Mouse (Mus musculus) stomach, embryonic 16.5 days (tissue): ENCODE data around the gene Tmem260. TPM values are rescaled to one million over a fixed set of nuclear protein-coding genes. Genes with fewer than 3 reads are reported as not detected.

Experiments
- ATAC-seq: fragments of 200-750 bp; cut with Nextera tagmentation; 2 replicates; pipeline ENCODE4 v1.8.0; 2017; ENCODE audit warnings: moderate number of reproducible peaks, moderate TSS enrichment; ENCODE audit not compliant: insufficient read depth, low FRiP score
- H3K27ac ChIP-seq: fragments of 300-500 bp; sonication (generic); 2 replicates; pipeline ENCODE4 v1.5.1; 2014; ENCODE audit warnings: low read length
- H3K27me3 ChIP-seq: fragments of 300-500 bp; sonication (generic); 2 replicates; pipeline ENCODE4 v1.6.1; 2014; ENCODE audit warnings: low read length, control low read depth, mixed read lengths; ENCODE audit not compliant: control insufficient read depth, insufficient read depth
- H3K36me3 ChIP-seq: fragments of 300-500 bp; sonication (generic); 2 replicates; pipeline ENCODE4 v1.6.1; 2014; ENCODE audit warnings: low read length; ENCODE audit not compliant: control insufficient read depth, insufficient read depth
- H3K4me1 ChIP-seq: fragments of 300-500 bp; sonication (generic); 2 replicates; pipeline ENCODE4 v1.6.1; 2014; ENCODE audit warnings: low read length, control low read depth, mixed read lengths; ENCODE audit not compliant: control insufficient read depth, insufficient read depth
- H3K4me2 ChIP-seq: fragments of 300-500 bp; sonication (generic); 2 replicates; pipeline ENCODE4 v1.6.1; 2014; ENCODE audit warnings: low read depth, low read length, mixed read lengths
- H3K4me3 ChIP-seq: fragments of 300-500 bp; sonication (generic); replicated peaks from 2 replicates; pipeline ENCODE4 v1.5.1; 2014; ENCODE audit warnings: mild to moderate bottlenecking, low read length
- H3K9ac ChIP-seq: fragments of 300-500 bp; sonication (generic); 2 replicates; pipeline ENCODE4 v1.6.1; 2014; ENCODE audit warnings: low read length
- H3K9me3 ChIP-seq: fragments of 300-500 bp; sonication (generic); replicated peaks from 2 replicates; pipeline ENCODE4 v1.6.1; 2016; ENCODE audit warnings: low read length, control low read depth; ENCODE audit not compliant: control insufficient read depth
- WGBS: fragments of 180-500 bp; shearing (Covaris S2); extraction: QIAGEN DNeasy Blood & Tissue Kit; methylation state at CpG from one replicate; pipeline ENCODE4 v1.1.7; 2014; 5-methylcytosine and 5-hydroxymethylcytosine counted together
- polyA plus RNA-seq: library from polyadenylated mRNA; unstranded; fragments of >200 nt; fragmentation: Nextera tagmentation; extraction: Ambion mirVana; gene quantifications from 2 replicates; pipeline ENCODE4 v1.2.1, GENCODE M21; 2015

Tmem260 gene
- polyA plus RNA-seq, 1 experiment from 2014 or later: 19.3 TPM

- Histone ChIP-seq H3K36me3 (0 out of 2 replicates have a peak, but pooled peaks cover 4% of the 10 kb centered on the region), H3K27ac (no peak overlapping the region), H3K4me3 (no peak overlapping the region), H3K4me2 (no peak overlapping the region), H3K4me1 (no peaks in the 10 kb centered on the region), H3K27me3 (no peaks in the 10 kb centered on the region), H3K9ac (no peak overlapping the region), H3K9me3 (no peaks in the 10 kb centered on the region)
- 57% methylated on average over 9 of the region's 9 CpGs for WGBS
- no peak for ATAC-seq
Measured at GRCm38 (mm10) chr14:48504566-48504950, 58.6 kb downstream of the Tmem260 start.

DNA sequence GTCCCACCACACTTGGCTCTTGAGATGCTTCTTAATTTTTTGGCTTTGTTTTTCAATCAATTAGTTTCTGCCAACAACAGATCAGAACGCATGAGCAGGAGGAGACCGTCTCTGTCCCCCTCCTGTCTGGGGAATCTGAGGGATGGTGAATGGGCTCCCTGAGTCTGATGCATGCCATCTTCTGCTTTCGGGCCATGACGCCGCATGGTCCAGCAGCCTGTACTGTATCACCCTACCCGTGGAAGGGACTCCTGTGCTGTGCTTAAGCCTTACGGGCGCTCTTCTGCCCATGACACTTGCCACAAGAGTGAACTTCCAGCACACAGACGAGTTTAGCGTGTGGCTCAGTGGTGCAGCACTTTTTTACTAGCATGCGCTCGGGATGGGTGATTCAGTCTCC, 59.7 kb downstream of the Tmem260 start:
- Histone ChIP-seq H3K4me2 (no peak overlapping the region), H3K36me3 (0 out of 2 replicates have a peak, but pooled peaks cover 6% of the 10 kb centered on the region), H3K9ac (no peak overlapping the region), H3K27me3 (no peaks in the 10 kb centered on the region), H3K27ac (no peak overlapping the region), H3K4me3 (no peak overlapping the region), H3K4me1 (no peaks in the 10 kb centered on the region), H3K9me3 (no peaks in the 10 kb centered on the region)
- 95% methylated on average over 12 of the region's 12 CpGs for WGBS
- ATAC-seq: no peak

- Histone ChIP-seq H3K36me3 (0 out of 2 replicates have a peak, but pooled peaks cover 6% of the 10 kb centered on the region), H3K4me1 (no peaks in the 10 kb centered on the region), H3K4me3 (no peak overlapping the region), H3K9me3 (no peaks in the 10 kb centered on the region), H3K9ac (no peak overlapping the region), H3K27ac (no peak overlapping the region), H3K4me2 (no peak overlapping the region), H3K27me3 (no peaks in the 10 kb centered on the region)
- WGBS: 68% methylated on average over 8 of the region's 8 CpGs
- no peak for ATAC-seq
Measured at GRCm38 (mm10) chr14:48507376-48507775, 61.5 kb downstream of the Tmem260 start.

- Histone ChIP-seq H3K4me3 (no peak overlapping the region), H3K4me2 (no peak overlapping the region), H3K9me3 (no peaks in the 10 kb centered on the region), H3K4me1 (no peaks in the 10 kb centered on the region), H3K9ac (no peak overlapping the region), H3K27ac (no peak overlapping the region), H3K27me3 (no peaks in the 10 kb centered on the region), H3K36me3 (0 out of 2 replicates have a peak, but pooled peaks cover 6% of the 10 kb centered on the region)
- no peak for ATAC-seq
- WGBS: 92% methylated on average over 5 of the region's 5 CpGs
Measured at GRCm38 (mm10) chr14:48509131-48509530, 63.2 kb downstream of the Tmem260 start.

- no peak for ATAC-seq
- Histone ChIP-seq H3K36me3 (0 out of 2 replicates have a peak, but pooled peaks cover 6% of the 10 kb centered on the region), H3K4me1 (no peaks in the 10 kb centered on the region), H3K9ac (no peak overlapping the region), H3K27me3 (no peaks in the 10 kb centered on the region), H3K4me3 (no peak overlapping the region), H3K9me3 (no peaks in the 10 kb centered on the region), H3K27ac (no peak overlapping the region), H3K4me2 (no peak overlapping the region)
- WGBS: 81% methylated on average over 12 of the region's 12 CpGs
Measured at GRCm38 (mm10) chr14:48513098-48513823, 67.3 kb downstream of the Tmem260 start.

GRCm38 (mm10) chr14:48513824-48514493, 68.0 kb downstream of the Tmem260 start:
- H3K27ac ChIP-seq: no peak overlapping the region
- H3K27me3 ChIP-seq: no peaks in the 10 kb centered on the region
- WGBS: 77% methylated on average over 12 of the region's 12 CpGs
- ATAC-seq: no peak
- H3K9ac ChIP-seq: no peak overlapping the region
- H3K4me1 ChIP-seq: no peaks in the 10 kb centered on the region
- no peaks in the 10 kb centered on the region for H3K9me3 ChIP-seq
- 0 out of 2 replicates have a peak, but pooled peaks cover 6% of the 10 kb centered on the region for H3K36me3 ChIP-seq
- H3K4me2 ChIP-seq: no peak overlapping the region
- no peak overlapping the region for H3K4me3 ChIP-seq

- no peak overlapping the region for H3K27ac ChIP-seq
- H3K4me2 ChIP-seq: no peak overlapping the region
- H3K9ac ChIP-seq: no peak overlapping the region
- H3K4me1 ChIP-seq: no peaks in the 10 kb centered on the region
- 0 out of 2 replicates have a peak, but pooled peaks cover 2% of the 10 kb centered on the region for H3K36me3 ChIP-seq
- 64% methylated on average over 7 of the region's 7 CpGs for WGBS
- ATAC-seq: no peak
- H3K27me3 ChIP-seq: no peaks in the 10 kb centered on the region
- H3K4me3 ChIP-seq: no peak overlapping the region
- H3K9me3 ChIP-seq: no peaks in the 10 kb centered on the region
Measured at GRCm38 (mm10) chr14:48514620-48515019, 68.7 kb downstream of the Tmem260 start.

- H3K4me3 ChIP-seq: no peak overlapping the region
- no peak for ATAC-seq
- 68% methylated on average over 8 of the region's 8 CpGs for WGBS
Measured at GRCm38 (mm10) chr14:48515538-48515937, 69.6 kb downstream of the Tmem260 start.

GRCm38 (mm10) chr14:48523361-48523760, 77.4 kb downstream of the Tmem260 start:
- WGBS: 38% methylated on average over 1 of the region's 1 CpGs

More at GRCm38 (mm10) chr14:48515538-48515937, 69.6 kb downstream of the Tmem260 start:
- Histone ChIP-seq H3K27ac (no peak overlapping the region), H3K9me3 (no peaks in the 10 kb centered on the region), H3K27me3 (no peaks in the 10 kb centered on the region), H3K4me1 (no peaks in the 10 kb centered on the region), H3K9ac (no peak overlapping the region), H3K4me2 (no peak overlapping the region), H3K36me3 (no peaks in the 10 kb centered on the region)

More at GRCm38 (mm10) chr14:48523361-48523760, 77.4 kb downstream of the Tmem260 start:
- Histone ChIP-seq H3K4me3 (no peak overlapping the region), H3K9ac (no peak overlapping the region), H3K27ac (no peak overlapping the region), H3K9me3 (no peaks in the 10 kb centered on the region), H3K4me2 (no peak overlapping the region), H3K4me1 (no peaks in the 10 kb centered on the region), H3K36me3 (no peaks in the 10 kb centered on the region), H3K27me3 (no peaks in the 10 kb centered on the region)
- ATAC-seq: no peak
